Mouse (Mus musculus): ENCODE measurements at regions not wholly inside any gene's neighbourhood (a gene's known extent, or its start where the extent isn't known, plus 50 kb on each side); places are given as distances from the start of the nearest gene placed in this dataset.
"Not testable (repeated sequence)": the region's sequence is repeated elsewhere in the genome, so short reads cannot be mapped to it uniquely, and the experiment has no call there.

- DNase-seq: no peak
Measured at GRCm38 (mm10) chr8:126772748-126773147, 172.9 kb downstream of the Tomm20 start.

- DNase-seq: no peak
Measured at GRCm38 (mm10) chr8:126772194-126772593, 173.4 kb downstream of the Tomm20 start.

- DNase-seq: not testable (repeated sequence)
Measured at GRCm38 (mm10) chr8:126770374-126770773, 175.3 kb downstream of the Tomm20 start.

- no peak for DNase-seq
Measured at GRCm38 (mm10) chr8:126768142-126768541, 174.4 kb upstream of the Irf2bp2 start.

- DNase-seq: no peak
Measured at GRCm38 (mm10) chr8:126767341-126767740, 173.6 kb upstream of the Irf2bp2 start.

DNA sequence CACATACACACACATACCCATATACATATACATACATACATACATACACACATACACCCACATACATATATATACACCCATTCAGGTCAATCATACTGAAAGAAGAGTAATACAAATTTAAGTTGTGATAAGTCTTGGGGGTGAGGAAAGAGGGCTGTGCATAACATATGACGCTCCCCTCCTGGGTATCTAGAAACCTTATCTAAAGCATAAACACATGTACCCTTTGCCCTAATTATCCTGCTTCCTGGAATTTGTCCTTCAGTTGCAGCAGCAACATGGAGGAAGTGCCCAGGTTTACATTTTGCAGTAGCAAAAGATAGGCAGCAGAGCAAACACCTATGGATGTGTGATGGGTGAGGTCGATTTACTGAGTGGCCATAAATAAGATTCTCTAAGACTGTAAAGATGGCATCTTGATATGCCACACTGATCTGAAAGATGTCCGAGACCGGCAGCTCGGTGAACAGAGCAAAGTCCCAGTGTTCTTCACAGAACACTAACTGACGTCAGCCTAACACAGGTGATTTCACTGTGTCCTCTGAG, 172.0 kb upstream of the Irf2bp2 start:
- no peak for DNase-seq

DNA sequence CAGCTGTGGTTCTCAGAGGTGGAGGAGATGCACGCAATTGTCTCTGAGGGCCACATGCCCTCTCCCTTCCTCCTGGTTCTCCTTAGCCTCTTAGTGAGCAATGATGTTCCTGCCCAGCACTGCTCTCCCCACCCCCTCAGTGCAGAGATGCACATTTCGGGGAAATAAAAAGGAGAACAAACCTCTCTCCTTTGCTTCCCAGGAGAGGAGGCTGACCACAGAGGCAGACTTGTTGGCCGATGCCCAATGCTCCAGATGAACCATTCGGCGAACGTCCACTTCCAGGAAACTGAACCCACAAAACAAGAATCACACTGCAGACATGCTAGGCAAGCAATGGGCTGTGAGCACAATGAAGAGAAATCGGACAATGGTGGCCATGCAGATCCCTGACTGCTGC, 169.8 kb upstream of the Irf2bp2 start:
- peak in 1 of 2 experiments; percentile 33 for DNase-seq

- no peak for DNase-seq
Measured at GRCm38 (mm10) chr8:126759711-126760110, 165.9 kb upstream of the Irf2bp2 start.

DNA sequence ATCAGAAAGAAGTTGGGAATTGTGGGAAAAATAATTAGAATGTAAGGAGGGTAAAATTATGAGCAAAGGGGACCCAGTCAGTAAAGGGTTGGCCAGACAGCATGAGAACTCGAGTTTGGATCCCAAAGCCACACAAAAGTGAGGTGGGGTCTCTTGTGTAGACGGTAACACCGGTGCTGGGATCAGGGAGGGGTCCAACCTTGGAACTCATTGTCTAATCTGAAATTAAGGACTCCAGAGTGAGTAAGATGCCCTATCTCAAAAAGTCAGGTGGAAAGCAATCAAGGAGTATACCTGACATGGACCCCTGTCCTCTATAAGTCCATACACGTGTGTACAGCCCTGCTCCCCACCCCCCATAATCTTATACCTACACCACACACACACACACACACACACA, 165.2 kb upstream of the Irf2bp2 start:
- DNase-seq: no peak

DNA sequence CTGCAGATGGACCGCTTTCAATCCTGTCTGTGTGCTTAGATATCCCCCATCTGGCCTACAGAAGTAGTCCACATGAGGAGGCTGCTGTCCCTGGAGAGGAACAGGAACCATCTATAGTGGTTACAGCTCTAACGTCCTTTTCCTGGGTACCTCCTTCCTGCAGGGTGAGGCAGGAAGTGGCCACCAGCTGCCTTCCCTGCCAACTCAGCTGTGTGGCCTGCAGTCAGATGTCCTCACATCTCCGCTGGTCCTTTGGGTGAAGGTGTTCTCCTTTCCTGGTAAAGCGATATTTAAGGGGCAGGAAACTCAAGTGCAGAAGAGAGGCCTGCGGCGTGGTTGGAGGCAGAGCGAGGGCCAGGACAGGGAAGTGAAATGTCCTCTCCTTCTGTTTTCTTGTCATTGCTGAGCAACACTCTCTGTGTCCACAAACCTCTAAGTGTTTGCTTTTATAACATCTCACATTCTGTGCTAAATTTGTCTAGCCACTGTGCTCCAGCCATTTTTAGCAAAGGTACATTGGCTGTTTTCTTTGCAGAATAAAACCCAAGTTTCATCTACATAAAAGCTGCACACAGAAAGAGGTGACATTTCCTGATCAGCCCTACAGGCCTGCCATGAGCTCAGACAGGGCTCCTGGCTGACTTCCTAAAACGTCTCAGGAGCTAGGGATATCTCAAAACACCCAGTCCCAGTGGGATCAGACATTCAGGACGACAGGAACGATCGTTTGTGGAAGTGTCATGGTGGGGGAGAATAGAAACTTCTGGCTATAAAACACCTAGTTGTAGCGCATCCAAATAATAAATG, 164.4 kb upstream of the Irf2bp2 start:
- DNase-seq: no peak

- DNase-seq: no peak
Measured at GRCm38 (mm10) chr8:126756300-126757097, 162.7 kb upstream of the Irf2bp2 start.

DNA sequence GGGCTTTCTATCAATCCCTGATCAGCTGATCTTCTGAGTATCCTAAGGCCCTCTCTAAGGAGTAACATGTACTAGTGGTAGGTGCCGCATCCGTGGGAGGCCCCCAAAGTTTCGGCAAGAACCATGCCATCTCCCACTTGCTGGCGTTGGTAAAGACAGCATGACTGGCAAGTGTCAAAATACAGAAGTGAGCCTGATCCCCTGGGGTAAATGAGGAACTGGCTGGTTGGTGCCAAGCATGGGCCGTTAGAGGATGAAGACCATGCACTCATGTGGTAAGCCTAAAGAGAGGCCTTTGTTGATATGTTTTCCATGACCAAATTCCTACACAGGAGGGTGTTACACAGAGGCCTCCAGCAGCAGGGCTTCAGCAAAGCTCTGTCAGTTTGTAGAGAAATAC, 161.9 kb upstream of the Irf2bp2 start:
- DNase-seq: no peak

GRCm38 (mm10) chr8:126754361-126754809, 160.6 kb upstream of the Irf2bp2 start:
- peak; percentile 62 to 67 for DNase-seq

- no peak for DNase-seq
Measured at GRCm38 (mm10) chr8:126753059-126753855, 159.5 kb upstream of the Irf2bp2 start.

DNA sequence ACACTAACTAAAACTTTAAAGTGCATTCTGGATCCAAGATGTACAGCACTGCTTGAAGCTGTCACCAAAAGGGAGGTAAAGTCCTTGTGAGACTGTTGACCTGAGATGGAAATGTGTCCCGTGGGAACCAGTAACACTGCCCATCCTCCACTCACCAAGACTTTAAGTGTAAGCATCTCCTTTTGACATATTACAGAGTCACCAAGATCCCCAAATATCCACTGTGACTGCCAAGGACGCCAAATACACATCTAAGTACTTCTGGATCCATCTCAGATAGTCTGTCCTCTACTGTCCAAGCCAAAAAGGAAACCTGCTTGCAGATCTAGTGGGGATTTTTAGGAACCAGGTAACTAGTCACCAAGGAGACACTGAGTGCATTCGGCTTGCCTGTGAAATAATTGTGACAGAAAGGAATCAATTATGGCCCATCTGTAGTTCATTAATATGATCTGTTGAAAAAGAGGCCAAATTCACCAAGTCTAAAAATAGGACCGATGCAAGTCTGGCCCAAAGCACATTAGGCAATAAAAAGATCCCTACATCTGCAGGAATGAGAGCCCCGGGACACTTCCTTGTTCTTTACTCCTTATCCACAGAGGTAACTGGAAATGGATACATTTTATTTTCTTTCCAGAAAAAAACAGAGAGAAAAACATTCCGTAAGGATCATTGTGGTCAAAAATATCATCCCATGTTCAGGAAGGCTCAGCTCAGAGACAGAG, 157.8 kb upstream of the Irf2bp2 start:
- DNase-seq: no peak

GRCm38 (mm10) chr8:126745992-126746775, 152.4 kb upstream of the Irf2bp2 start:
- DNase-seq: no peak

DNA sequence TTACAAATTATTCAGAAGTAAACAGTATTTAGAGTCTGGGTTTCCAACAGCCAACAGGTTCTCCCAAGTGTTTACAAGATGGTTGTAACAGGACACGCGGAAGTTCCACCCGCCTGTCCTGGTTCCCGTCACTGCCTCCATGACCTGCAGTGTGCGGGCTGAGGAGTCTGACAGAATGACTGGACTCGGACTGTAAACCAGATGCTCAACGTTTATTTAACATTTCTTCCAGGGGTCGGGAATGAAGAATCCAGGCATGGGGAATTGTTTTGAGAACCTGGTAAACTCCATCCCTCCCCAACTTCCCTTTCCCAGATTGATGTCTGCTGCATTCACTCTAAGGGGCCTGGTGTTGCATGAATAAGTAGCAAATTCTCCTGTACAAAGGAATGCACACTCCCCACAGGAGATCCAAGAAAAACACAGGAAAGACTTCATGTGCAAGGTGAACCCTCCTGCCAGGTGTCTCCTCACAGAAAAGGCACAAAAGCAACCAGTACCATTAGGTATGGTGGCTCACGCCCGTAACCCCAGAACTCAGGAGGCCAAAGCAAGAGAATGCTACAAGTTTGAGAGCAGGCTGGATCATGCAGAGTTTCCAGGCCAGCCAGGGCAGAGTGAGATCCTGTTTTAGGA, 151.1 kb upstream of the Irf2bp2 start:
- no peak for DNase-seq

DNA sequence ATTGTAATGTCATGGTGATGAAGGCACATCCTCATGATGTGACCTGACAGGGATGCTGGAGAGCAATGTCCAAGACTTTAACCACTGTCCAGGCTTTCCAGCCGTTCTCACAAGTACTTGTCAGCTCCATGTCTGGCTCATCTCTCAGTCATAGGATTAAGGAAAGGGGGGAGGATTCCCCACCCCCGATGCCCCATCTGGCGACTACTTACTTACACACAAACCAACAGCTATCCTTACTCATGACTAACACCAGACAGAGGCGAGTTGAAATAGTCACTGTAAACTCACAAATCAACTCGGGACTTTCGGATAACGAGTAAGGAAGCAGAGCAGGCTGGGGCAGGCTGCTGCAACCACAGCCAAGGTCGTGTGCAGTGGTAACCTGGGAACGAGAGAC, 149.5 kb upstream of the Irf2bp2 start:
- no peak for DNase-seq

- no peak for DNase-seq
Measured at GRCm38 (mm10) chr8:126742081-126742480, 148.3 kb upstream of the Irf2bp2 start.

- no peak for DNase-seq
Measured at GRCm38 (mm10) chr8:126741031-126741430, 147.2 kb upstream of the Irf2bp2 start.

DNA sequence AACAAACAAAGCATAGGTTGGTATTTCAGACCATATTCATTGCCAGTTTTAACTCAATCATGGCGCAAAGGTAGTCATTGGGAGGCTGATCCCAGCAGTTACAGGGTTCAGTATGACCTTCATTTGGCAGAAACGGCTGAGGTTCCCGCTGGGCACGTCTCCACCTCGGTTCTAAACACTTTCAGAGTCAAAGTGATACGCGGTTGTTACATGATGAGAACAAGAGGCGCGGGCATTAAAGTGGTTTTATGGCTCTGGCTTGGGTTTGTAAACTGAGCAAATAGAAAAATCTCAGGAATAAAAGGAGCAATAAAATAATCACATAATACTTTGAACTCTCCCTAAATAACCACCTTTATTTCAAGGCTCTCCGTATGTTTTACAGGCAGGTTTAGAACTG, 146.0 kb upstream of the Irf2bp2 start:
- DNase-seq: no peak

Data from cerebellum, postnatal 14 days (tissue).